Mouse (Mus musculus) testis, adult 2 months (tissue): Measurements from ENCODE around the gene Arhgap30. TPM values are rescaled to one million over a fixed set of nuclear protein-coding genes. Genes with fewer than 3 reads are reported as not detected.

ENCODE experiments used
- H3K27ac ChIP-seq: fragments of 200-500 bp; 2 replicates; pipeline ENCODE4 v1.5.1; 2012; ENCODE audit warnings: low read depth, low read length; ENCODE audit not compliant: control insufficient read depth, insufficient read depth
- H3K27me3 ChIP-seq: fragments of 200-500 bp; 2 replicates; pipeline ENCODE4 v1.6.1; 2012; ENCODE audit warnings: mild to moderate bottlenecking, low read length, moderate library complexity; ENCODE audit not compliant: control insufficient read depth, insufficient read depth
- H3K36me3 ChIP-seq: fragments of 200-500 bp; 2 replicates; pipeline ENCODE4 v1.6.1; 2012; ENCODE audit warnings: mild to moderate bottlenecking, low read length; ENCODE audit not compliant: control insufficient read depth, insufficient read depth
- H3K4me1 ChIP-seq: fragments of 200-500 bp; 2 replicates; pipeline ENCODE4 v1.6.1; 2012; ENCODE audit warnings: low read length; ENCODE audit not compliant: control insufficient read depth, insufficient read depth
- H3K4me3 ChIP-seq: fragments of 200-500 bp; 2 replicates; pipeline ENCODE4 v1.5.1; 2012; ENCODE audit warnings: low read depth, mild to moderate bottlenecking, low read length, moderate library complexity, mixed read lengths; ENCODE audit not compliant: control insufficient read depth
- CTCF ChIP-seq: fragments of 200-500 bp; IDR thresholded peaks from 2 replicates; pipeline ENCODE4 v1.5.1; 2012; ENCODE audit warnings: low read depth, mild to moderate bottlenecking, inconsistent platforms, low read length, moderate library complexity; ENCODE audit not compliant: control insufficient read depth, insufficient read depth, insufficient replicate concordance
- POLR2A ChIP-seq: fragments of 200-500 bp; IDR thresholded peaks from 2 replicates; pipeline ENCODE4 v1.6.1; 2012; ENCODE audit warnings: low read depth, mild to moderate bottlenecking, inconsistent platforms, low read length, moderate library complexity; ENCODE audit not compliant: control insufficient read depth
- polyA plus RNA-seq: library from polyadenylated mRNA; depleted of rRNA; stranded (reverse); fragments of >200 nt; gene quantifications from 2 replicates; pipeline ENCODE4 v1.2.3, GENCODE M21; 2012

Arhgap30 gene
- polyA plus RNA-seq, 1 experiment: 11.5 TPM

GRCm38 (mm10) chr1:171441466-171442412 is 53.0 kb downstream of the Arhgap30 start:
- no peak overlapping the region for H3K4me3 ChIP-seq
- H3K4me1 ChIP-seq: peaks cover 11% of the 10 kb centered on the region
- no peak for TF ChIP-seq CTCF
- TF ChIP-seq POLR2A: no peak
- H3K27ac ChIP-seq: no peak overlapping the region
- H3K27me3 ChIP-seq: no peaks in the 10 kb centered on the region
- H3K36me3 ChIP-seq: no peaks in the 10 kb centered on the region

- H3K27ac ChIP-seq: no peak overlapping the region
- H3K27me3 ChIP-seq: no peaks in the 10 kb centered on the region
These were observed 53.6 kb downstream of the Arhgap30 start for GRCm38 (mm10) chr1:171442413-171442760.

GRCm38 (mm10) chr1:171445050-171445449 is 56.3 kb downstream of the Arhgap30 start:
- H3K4me3 ChIP-seq: no peak overlapping the region
- no peaks in the 10 kb centered on the region; the same call in 1 of the 2 replicates for H3K4me1 ChIP-seq
- H3K27me3 ChIP-seq: no peaks in the 10 kb centered on the region
- H3K36me3 ChIP-seq: no peaks in the 10 kb centered on the region
- H3K27ac ChIP-seq: no peak overlapping the region
- TF ChIP-seq CTCF (no peak), POLR2A (no peak)

More at GRCm38 (mm10) chr1:171442413-171442760, 53.6 kb downstream of the Arhgap30 start:
- Histone ChIP-seq H3K36me3 (no peaks in the 10 kb centered on the region), H3K4me3 (no peak overlapping the region), H3K4me1 (peaks cover 7% of the 10 kb centered on the region)
- TF ChIP-seq POLR2A (no peak), CTCF (no peak)

GRCm38 (mm10) chr1:171446854-171447253 is 58.1 kb downstream of the Arhgap30 start:
- H3K27ac ChIP-seq: no peak overlapping the region

GRCm38 (mm10) chr1:171447692-171448091 is 58.9 kb downstream of the Arhgap30 start:
- Histone ChIP-seq H3K27ac (no peak overlapping the region), H3K27me3 (no peaks in the 10 kb centered on the region), H3K4me1 (no peaks in the 10 kb centered on the region), H3K36me3 (no peaks in the 10 kb centered on the region), H3K4me3 (no peak overlapping the region)
- TF ChIP-seq POLR2A (no peak), CTCF (no peak)

More at GRCm38 (mm10) chr1:171446854-171447253, 58.1 kb downstream of the Arhgap30 start:
- H3K27me3 ChIP-seq: no peaks in the 10 kb centered on the region
- no peaks in the 10 kb centered on the region for H3K36me3 ChIP-seq
- TF ChIP-seq POLR2A (no peak), CTCF (no peak)
- no peak overlapping the region for H3K4me3 ChIP-seq
- H3K4me1 ChIP-seq: no peaks in the 10 kb centered on the region

GRCm38 (mm10) chr1:171450062-171450461 is 61.3 kb downstream of the Arhgap30 start:
- TF ChIP-seq POLR2A: no peak
- TF ChIP-seq CTCF: no peak
- H3K4me3 ChIP-seq: no peak overlapping the region
- H3K27me3 ChIP-seq: no peaks in the 10 kb centered on the region
- no peak overlapping the region for H3K27ac ChIP-seq
- no peaks in the 10 kb centered on the region for H3K4me1 ChIP-seq
- no peaks in the 10 kb centered on the region for H3K36me3 ChIP-seq

- TF ChIP-seq POLR2A: no peak
- TF ChIP-seq CTCF: no peak
- H3K27ac ChIP-seq: no peak overlapping the region
- no peaks in the 10 kb centered on the region for H3K4me1 ChIP-seq
- H3K36me3 ChIP-seq: no peaks in the 10 kb centered on the region
- H3K4me3 ChIP-seq: no peak overlapping the region
- no peaks in the 10 kb centered on the region for H3K27me3 ChIP-seq
These were observed 62.2 kb downstream of the Arhgap30 start for GRCm38 (mm10) chr1:171451001-171451400.

- Histone ChIP-seq H3K27ac (no peak overlapping the region), H3K36me3 (no peaks in the 10 kb centered on the region), H3K4me3 (no peak overlapping the region), H3K4me1 (no peaks in the 10 kb centered on the region), H3K27me3 (no peaks in the 10 kb centered on the region)
- TF ChIP-seq CTCF (no peak), POLR2A (no peak)
These were observed 63.8 kb downstream of the Arhgap30 start for GRCm38 (mm10) chr1:171452522-171452921.
